Mouse (Mus musculus) macrophage (primary cell): Measurements from ENCODE around the gene Cdc42ep4. TPM values are rescaled to one million over a fixed set of nuclear protein-coding genes. Genes with fewer than 3 reads are reported as not detected.

Experiments
- H3K27ac ChIP-seq: fragments of 350-480 bp; formaldehyde crosslinking; 2 replicates; pipeline ENCODE4 v1.9.0; 2021
- H3K36me3 ChIP-seq: fragments of 350-480 bp; formaldehyde crosslinking; 2 replicates; pipeline ENCODE4 v1.9.0; 2021; ENCODE audit errors: inconsistent target
- H3K4me3 ChIP-seq: fragments of 350-480 bp; formaldehyde crosslinking; 2 replicates; pipeline ENCODE4 v1.9.0; 2021; ENCODE audit errors: inconsistent target
- H3K79me2 ChIP-seq: fragments of 350-480 bp; formaldehyde crosslinking; 2 replicates; pipeline ENCODE4 v1.9.0; 2021; ENCODE audit errors: inconsistent target
- WGBS: methylation state at CpG from one replicate; pipeline ENCODE4 v1.1.7; 2026; ENCODE audit warnings: inconsistent platforms; ENCODE audit not compliant: missing documents; 5-methylcytosine and 5-hydroxymethylcytosine counted together
- polyA plus RNA-seq: library from polyadenylated mRNA; stranded (reverse); fragments of 250-400 nt; gene quantifications from 3 replicates; pipeline ENCODE4 v1.2.4, GENCODE M21; 2018; ENCODE audit warnings: inconsistent platforms

The Cdc42ep4 gene
- polyA plus RNA-seq, 1 experiment from 2014 or later = 6.8 TPM

- no peaks in the 10 kb centered on the region for H3K36me3 ChIP-seq
- H3K79me2 ChIP-seq = no peaks in the 10 kb centered on the region
- peak overlapping the region; percentile 64 for H3K27ac ChIP-seq
- H3K4me3 ChIP-seq = no peak overlapping the region
- 48% methylated on average over 10 of the region's 10 CpGs for WGBS
Measured at GRCm38 (mm10) chr11:113766284-113766985, 14.8 kb upstream of the Cdc42ep4 start.

GRCm38 (mm10) chr11:113764132-113764849, 12.6 kb upstream of the Cdc42ep4 start:
- no peaks in the 10 kb centered on the region for H3K36me3 ChIP-seq
- no peak overlapping the region for H3K27ac ChIP-seq
- H3K79me2 ChIP-seq = no peaks in the 10 kb centered on the region
- no peak overlapping the region for H3K4me3 ChIP-seq
- 91% methylated on average over 6 of the region's 6 CpGs for WGBS

- WGBS = 73% methylated on average over 5 of the region's 5 CpGs
- no peak overlapping the region for H3K27ac ChIP-seq
- H3K79me2 ChIP-seq = no peaks in the 10 kb centered on the region
- H3K4me3 ChIP-seq = no peak overlapping the region
- no peaks in the 10 kb centered on the region for H3K36me3 ChIP-seq
Measured at GRCm38 (mm10) chr11:113763449-113763848, 11.8 kb upstream of the Cdc42ep4 start.

- Histone ChIP-seq H3K4me3 (no peak overlapping the region), H3K27ac (peak overlapping the region; percentile 28; the same call in 1 of the 2 replicates), H3K79me2 (no peaks in the 10 kb centered on the region), H3K36me3 (no peaks in the 10 kb centered on the region)
- 72% methylated on average over 8 of the region's 8 CpGs for WGBS
Measured at GRCm38 (mm10) chr11:113762136-113762797, 10.6 kb upstream of the Cdc42ep4 start.

GRCm38 (mm10) chr11:113761646-113762045, 10.0 kb upstream of the Cdc42ep4 start:
- Histone ChIP-seq H3K79me2 (no peaks in the 10 kb centered on the region), H3K36me3 (no peaks in the 10 kb centered on the region), H3K27ac (peak overlapping the region; percentile 28; the same call in 1 of the 2 replicates), H3K4me3 (no peak overlapping the region)
- WGBS = 43% methylated on average over 7 of the region's 7 CpGs

GRCm38 (mm10) chr11:113760476-113760875, 8.8 kb upstream of the Cdc42ep4 start:
- WGBS = 86% methylated on average over 7 of the region's 7 CpGs
- H3K4me3 ChIP-seq = no peak overlapping the region
- H3K27ac ChIP-seq = no peak overlapping the region
- no peaks in the 10 kb centered on the region for H3K79me2 ChIP-seq
- H3K36me3 ChIP-seq = no peaks in the 10 kb centered on the region

- Histone ChIP-seq H3K4me3 (no peak overlapping the region), H3K36me3 (no peaks in the 10 kb centered on the region), H3K79me2 (no peaks in the 10 kb centered on the region), H3K27ac (no peak overlapping the region)
- 87% methylated on average over 5 of the region's 5 CpGs for WGBS
Measured at GRCm38 (mm10) chr11:113758851-113759250, 7.2 kb upstream of the Cdc42ep4 start.

- H3K4me3 ChIP-seq = no peak overlapping the region
- 96% methylated on average over 12 of the region's 12 CpGs for WGBS
- no peaks in the 10 kb centered on the region for H3K36me3 ChIP-seq
- H3K79me2 ChIP-seq = no peaks in the 10 kb centered on the region
- H3K27ac ChIP-seq = no peak overlapping the region
Measured at GRCm38 (mm10) chr11:113756578-113756977, 4.9 kb upstream of the Cdc42ep4 start.

GRCm38 (mm10) chr11:113755878-113756277, 4.2 kb upstream of the Cdc42ep4 start:
- no peak overlapping the region for H3K4me3 ChIP-seq
- H3K36me3 ChIP-seq = no peaks in the 10 kb centered on the region
- H3K79me2 ChIP-seq = peaks cover 6% of the 10 kb centered on the region; the same call in 1 of the 2 replicates
- no peak overlapping the region for H3K27ac ChIP-seq
- WGBS = 90% methylated on average over 10 of the region's 14 CpGs

GRCm38 (mm10) chr11:113754845-113755244, 3.2 kb upstream of the Cdc42ep4 start:
- H3K4me3 ChIP-seq = no peak overlapping the region
- H3K36me3 ChIP-seq = no peaks in the 10 kb centered on the region
- WGBS = 94% methylated on average over 9 of the region's 9 CpGs
- peaks cover 16% of the 10 kb centered on the region for H3K79me2 ChIP-seq
- no peak overlapping the region for H3K27ac ChIP-seq

- H3K79me2 ChIP-seq = peaks cover 36% of the 10 kb centered on the region
- 87% methylated on average over 10 of the region's 10 CpGs for WGBS
- H3K27ac ChIP-seq = peak overlapping the region; percentile 96
- H3K4me3 ChIP-seq = peak overlapping the region; percentile 78
- H3K36me3 ChIP-seq = no peaks in the 10 kb centered on the region
Measured at GRCm38 (mm10) chr11:113752685-113753430, 1.2 kb upstream of the Cdc42ep4 start.

GRCm38 (mm10) chr11:113752158-113752661, 529 bp upstream of the Cdc42ep4 start:
- WGBS = 9% methylated on average over 14 of the region's 15 CpGs
- peak overlapping the region; percentile 96 for H3K27ac ChIP-seq
- peaks cover 42% of the 10 kb centered on the region for H3K79me2 ChIP-seq

GRCm38 (mm10) chr11:113750571-113751483, 854 bp downstream of the Cdc42ep4 start:
- H3K27ac ChIP-seq = peak overlapping the region; percentile 81

More at GRCm38 (mm10) chr11:113752158-113752661, 529 bp upstream of the Cdc42ep4 start:
- Histone ChIP-seq H3K36me3 (no peaks in the 10 kb centered on the region), H3K4me3 (peak overlapping the region; percentile 78)

More at GRCm38 (mm10) chr11:113750571-113751483, 854 bp downstream of the Cdc42ep4 start:
- Histone ChIP-seq H3K4me3 (peak overlapping the region; percentile 78), H3K79me2 (peaks cover 56% of the 10 kb centered on the region), H3K36me3 (no peaks in the 10 kb centered on the region)
- 2% methylated on average over 66 of the region's 67 CpGs for WGBS
